Mouse (Mus musculus): ENCODE measurements around the gene Gabpb1.

The Gabpb1 gene

GRCm38 (mm10) chr2:126593831-126594610 lies 82.1 kb downstream of the Gabpb1 start:
- peak; percentile 40 to 50 for DNase-seq

- DNase-seq, result no peak
These were observed 84.8 kb downstream of the Gabpb1 start for GRCm38 (mm10) chr2:126591304-126591703.

- no peak for DNase-seq
These were observed 88.7 kb downstream of the Gabpb1 start for GRCm38 (mm10) chr2:126587468-126587867.

- DNase-seq, result no peak
These were observed 91.3 kb downstream of the Gabpb1 start for GRCm38 (mm10) chr2:126584621-126585369.

- no peak for DNase-seq
These were observed 92.2 kb downstream of the Gabpb1 start for GRCm38 (mm10) chr2:126583960-126584359.

- no peak for DNase-seq
These were observed 96.9 kb downstream of the Gabpb1 start for GRCm38 (mm10) chr2:126579282-126579681.

Data from thymus, adult 18-20 months (tissue).